Mouse (Mus musculus) forebrain, embryonic 16.5 days (tissue): ENCODE measurements around the gene Ifitm5. TPM values are rescaled to one million over a fixed set of nuclear protein-coding genes. Genes with fewer than 3 reads are reported as not detected.

Experiments used
- ATAC-seq: fragments of 200-750 bp; cut with Nextera tagmentation; 2 replicates; pipeline ENCODE4 v1.8.0; 2017; ENCODE audit warnings: mild to moderate bottlenecking, moderate library complexity
- H3K27ac ChIP-seq: fragments of 300-500 bp; sonication (generic); 2 replicates; pipeline ENCODE4 v1.5.1; 2014; ENCODE audit warnings: low read length, control low read depth
- H3K27me3 ChIP-seq: fragments of 300-500 bp; sonication (generic); replicated peaks from 2 replicates; pipeline ENCODE4 v1.6.1; 2014; ENCODE audit warnings: low read length; ENCODE audit not compliant: control insufficient read depth, insufficient read depth
- H3K36me3 ChIP-seq: fragments of 300-500 bp; sonication (generic); 2 replicates; pipeline ENCODE4 v1.6.1; 2014; ENCODE audit not compliant: control insufficient read depth, insufficient read depth
- H3K4me1 ChIP-seq: fragments of 300-500 bp; sonication (generic); replicated peaks from 2 replicates; pipeline ENCODE4 v1.6.1; 2014; ENCODE audit warnings: low read length; ENCODE audit not compliant: control insufficient read depth, insufficient read depth
- H3K4me2 ChIP-seq: fragments of 300-500 bp; sonication (generic); 2 replicates; pipeline ENCODE4 v1.6.1; 2014; ENCODE audit warnings: mild to moderate bottlenecking, low read length, control low read depth
- H3K4me3 ChIP-seq: fragments of 300-500 bp; sonication (generic); replicated peaks from 2 replicates; pipeline ENCODE4 v1.5.1; 2014; ENCODE audit warnings: mild to moderate bottlenecking, low read length, control low read depth
- H3K9ac ChIP-seq: fragments of 300-500 bp; sonication (generic); replicated peaks from 2 replicates; pipeline ENCODE4 v1.6.1; 2014; ENCODE audit warnings: low read depth, low read length, control low read depth
- H3K9me3 ChIP-seq: fragments of 300-500 bp; sonication (generic); 2 replicates; pipeline ENCODE4 v1.6.1; 2016; ENCODE audit warnings: low read length; ENCODE audit not compliant: control insufficient read depth
- WGBS: fragments of 180-500 bp; shearing (Covaris S2); extraction: QIAGEN DNeasy Blood & Tissue Kit; methylation state at CpG from one replicate; pipeline ENCODE4 v1.1.7; 2014; 5-methylcytosine and 5-hydroxymethylcytosine counted together
- polyA plus RNA-seq: library from polyadenylated mRNA; unstranded; fragments of >200 nt; fragmentation: Nextera tagmentation; extraction: Ambion mirVana; gene quantifications from 2 replicates; pipeline ENCODE4 v1.2.1, GENCODE M21; 2015

Gene Ifitm5
- polyA plus RNA-seq, 1 experiment from 2014 or later: 0.38 TPM

GRCm38 (mm10) chr7:140967862-140968591, 17.9 kb upstream of the Ifitm5 start:
- no peak overlapping the region for H3K4me2 ChIP-seq
- H3K4me3 ChIP-seq: no peak overlapping the region
- ATAC-seq: no peak
- no peaks in the 10 kb centered on the region; the same call in 1 of the 2 replicates for H3K27me3 ChIP-seq
- no peak overlapping the region for H3K9ac ChIP-seq
- no peaks in the 10 kb centered on the region for H3K9me3 ChIP-seq
- WGBS: 11% methylated on average over 14 of the region's 14 CpGs
- H3K27ac ChIP-seq: no peak overlapping the region
- no peaks in the 10 kb centered on the region for H3K4me1 ChIP-seq
- H3K36me3 ChIP-seq: no peaks in the 10 kb centered on the region

- Histone ChIP-seq H3K9ac (no peak within 1 kb of the TSS), H3K27ac (no peak within 1 kb of the TSS), H3K4me2 (no peak within 1 kb of the TSS), H3K36me3 (no peaks in the 10 kb centered on the region), H3K9me3 (no peaks in the 10 kb centered on the region), H3K27me3 (no peaks in the 10 kb centered on the region; the same call in 1 of the 2 replicates), H3K4me3 (no peak within 1 kb of the TSS), H3K4me1 (no peaks in the 10 kb centered on the region)
- ATAC-seq: no peak
- WGBS: 84% methylated on average over 4 of the region's 4 CpGs
These were observed 16.8 kb upstream of the Ifitm5 start, which contains the start of gene Ifitm1 for GRCm38 (mm10) chr7:140966921-140967320. Gene Ifitm1, plus strand, starts transcription at chr7:140967221.

- ATAC-seq: no peak
- H3K9me3 ChIP-seq: no peaks in the 10 kb centered on the region
- H3K27me3 ChIP-seq: peaks cover 2% of the 10 kb centered on the region; the same call in 1 of the 2 replicates
- no peaks in the 10 kb centered on the region for H3K36me3 ChIP-seq
- H3K4me2 ChIP-seq: no peak overlapping the region
- no peak overlapping the region for H3K4me3 ChIP-seq
- H3K9ac ChIP-seq: no peak overlapping the region
- WGBS: 20% methylated on average over 2 of the region's 2 CpGs
- peaks cover 2% of the 10 kb centered on the region; the same call in 1 of the 2 replicates for H3K4me1 ChIP-seq
- H3K27ac ChIP-seq: no peak overlapping the region
These were observed 12.6 kb upstream of the Ifitm5 start for GRCm38 (mm10) chr7:140962733-140963132.

- Histone ChIP-seq H3K27me3 (peaks cover 2% of the 10 kb centered on the region; the same call in 1 of the 2 replicates), H3K9me3 (no peaks in the 10 kb centered on the region), H3K36me3 (no peaks in the 10 kb centered on the region), H3K4me2 (no peak overlapping the region), H3K4me3 (no peak overlapping the region), H3K9ac (no peak overlapping the region), H3K27ac (no peak overlapping the region), H3K4me1 (peaks cover 2% of the 10 kb centered on the region; the same call in 1 of the 2 replicates)
- 57% methylated on average over 2 of the region's 2 CpGs for WGBS
- no peak for ATAC-seq
These were observed 11.3 kb upstream of the Ifitm5 start for GRCm38 (mm10) chr7:140961416-140961815.

- no peak for ATAC-seq
- H3K9ac ChIP-seq: no peak overlapping the region
- peaks cover 7% of the 10 kb centered on the region for H3K4me1 ChIP-seq
- H3K27me3 ChIP-seq: peaks cover 2% of the 10 kb centered on the region; the same call in 1 of the 2 replicates
- H3K4me2 ChIP-seq: no peak overlapping the region
- 38% methylated on average over 5 of the region's 5 CpGs for WGBS
- H3K9me3 ChIP-seq: no peaks in the 10 kb centered on the region
- H3K36me3 ChIP-seq: no peaks in the 10 kb centered on the region
- H3K4me3 ChIP-seq: no peak overlapping the region
- H3K27ac ChIP-seq: no peak overlapping the region
These were observed 9.9 kb upstream of the Ifitm5 start for GRCm38 (mm10) chr7:140960026-140960425.

- WGBS: under 1% methylated on average over 9 of the region's 9 CpGs
- Histone ChIP-seq H3K36me3 (no peaks in the 10 kb centered on the region), H3K4me2 (no peak overlapping the region), H3K4me1 (peaks cover 8% of the 10 kb centered on the region), H3K4me3 (no peak overlapping the region), H3K9ac (no peak overlapping the region), H3K27ac (no peak overlapping the region), H3K9me3 (no peaks in the 10 kb centered on the region), H3K27me3 (0 out of 2 replicates have a peak, but pooled peaks cover 2% of the 10 kb centered on the region)
- no peak for ATAC-seq
These were observed 9.2 kb upstream of the Ifitm5 start for GRCm38 (mm10) chr7:140959181-140959901.

- no peaks in the 10 kb centered on the region for H3K9me3 ChIP-seq
- no peak overlapping the region for H3K27ac ChIP-seq
- no peaks in the 10 kb centered on the region for H3K36me3 ChIP-seq
- H3K4me1 ChIP-seq: peaks cover 8% of the 10 kb centered on the region
- no peak for ATAC-seq
- H3K4me2 ChIP-seq: no peak overlapping the region
- H3K4me3 ChIP-seq: no peak overlapping the region
- WGBS: 67% methylated on average over 6 of the region's 6 CpGs
- 0 out of 2 replicates have a peak, but pooled peaks cover 2% of the 10 kb centered on the region for H3K27me3 ChIP-seq
- H3K9ac ChIP-seq: no peak overlapping the region
These were observed 6.4 kb upstream of the Ifitm5 start for GRCm38 (mm10) chr7:140956556-140956869.

- Histone ChIP-seq H3K9ac (peak within 1 kb of the TSS; percentile 39), H3K36me3 (no peaks in the 10 kb centered on the region), H3K4me2 (peak within 1 kb of the TSS; percentile 50), H3K9me3 (no peaks in the 10 kb centered on the region), H3K27me3 (0 out of 2 replicates have a peak, but pooled peaks cover 2% of the 10 kb centered on the region), H3K4me1 (peaks cover 8% of the 10 kb centered on the region), H3K4me3 (peak within 1 kb of the TSS; percentile 36), H3K27ac (no peak within 1 kb of the TSS)
- peak; percentile 64; the same call in 1 of the 2 replicates for ATAC-seq
- WGBS: 24% methylated on average over 11 of the region's 11 CpGs
These were observed 5.9 kb upstream of the Ifitm5 start, which contains the start of the genes Gm45717 and Ifitm2 for GRCm38 (mm10) chr7:140955758-140956555. Gene Gm45717, minus strand, starts transcription at chr7:140955937. Gene Ifitm2, minus strand, starts transcription at chr7:140955987.
